Mouse (Mus musculus) midbrain, embryonic 12.5 days (tissue): Measurements from ENCODE around the gene Kif23. TPM values are rescaled to one million over a fixed set of nuclear protein-coding genes. Genes with fewer than 3 reads are reported as not detected.

ENCODE experiments used
- ATAC-seq: fragments of 200-750 bp; cut with Nextera tagmentation; 2 replicates; pipeline ENCODE4 v1.8.0; 2017; ENCODE audit warnings: low read depth, moderate TSS enrichment, moderate library complexity; ENCODE audit not compliant: low FRiP score
- H3K27ac ChIP-seq: fragments of 300-500 bp; sonication (generic); replicated peaks from 2 replicates; pipeline ENCODE4 v1.5.1; 2016; ENCODE audit warnings: mild to moderate bottlenecking
- H3K27me3 ChIP-seq: fragments of 300-500 bp; sonication (generic); 2 replicates; pipeline ENCODE4 v1.6.1; 2016; ENCODE audit warnings: mild to moderate bottlenecking
- H3K36me3 ChIP-seq: fragments of 300-500 bp; sonication (generic); 2 replicates; pipeline ENCODE4 v1.6.1; 2016
- H3K4me1 ChIP-seq: fragments of 300-500 bp; sonication (generic); 2 replicates; pipeline ENCODE4 v1.6.1; 2016
- H3K4me2 ChIP-seq: fragments of 300-500 bp; sonication (generic); replicated peaks from 2 replicates; pipeline ENCODE4 v1.6.1; 2016; ENCODE audit warnings: mild to moderate bottlenecking, moderate library complexity
- H3K4me3 ChIP-seq: fragments of 300-500 bp; sonication (generic); 2 replicates; pipeline ENCODE4 v1.5.1; 2016; ENCODE audit warnings: mild to moderate bottlenecking
- H3K9ac ChIP-seq: fragments of 300-500 bp; sonication (generic); replicated peaks from 2 replicates; pipeline ENCODE4 v1.6.1; 2016; ENCODE audit warnings: mild to moderate bottlenecking, moderate library complexity
- H3K9me3 ChIP-seq: fragments of 300-500 bp; sonication (generic); 2 replicates; pipeline ENCODE4 v1.6.1; 2016; ENCODE audit warnings: mild to moderate bottlenecking
- WGBS: fragments of 180-500 bp; shearing (Covaris S2); methylation state at CpG from one replicate; pipeline ENCODE4 v1.1.7; 2016; 5-methylcytosine and 5-hydroxymethylcytosine counted together
- polyA plus RNA-seq: library from polyadenylated mRNA; unstranded; fragments of >200 nt; fragmentation: Nextera tagmentation; extraction: Ambion mirVana; gene quantifications from 2 replicates; pipeline ENCODE4 v1.2.1, GENCODE M21; 2016

Kif23 gene
- polyA plus RNA-seq, 1 experiment from 2014 or later: 90.2 TPM

DNA sequence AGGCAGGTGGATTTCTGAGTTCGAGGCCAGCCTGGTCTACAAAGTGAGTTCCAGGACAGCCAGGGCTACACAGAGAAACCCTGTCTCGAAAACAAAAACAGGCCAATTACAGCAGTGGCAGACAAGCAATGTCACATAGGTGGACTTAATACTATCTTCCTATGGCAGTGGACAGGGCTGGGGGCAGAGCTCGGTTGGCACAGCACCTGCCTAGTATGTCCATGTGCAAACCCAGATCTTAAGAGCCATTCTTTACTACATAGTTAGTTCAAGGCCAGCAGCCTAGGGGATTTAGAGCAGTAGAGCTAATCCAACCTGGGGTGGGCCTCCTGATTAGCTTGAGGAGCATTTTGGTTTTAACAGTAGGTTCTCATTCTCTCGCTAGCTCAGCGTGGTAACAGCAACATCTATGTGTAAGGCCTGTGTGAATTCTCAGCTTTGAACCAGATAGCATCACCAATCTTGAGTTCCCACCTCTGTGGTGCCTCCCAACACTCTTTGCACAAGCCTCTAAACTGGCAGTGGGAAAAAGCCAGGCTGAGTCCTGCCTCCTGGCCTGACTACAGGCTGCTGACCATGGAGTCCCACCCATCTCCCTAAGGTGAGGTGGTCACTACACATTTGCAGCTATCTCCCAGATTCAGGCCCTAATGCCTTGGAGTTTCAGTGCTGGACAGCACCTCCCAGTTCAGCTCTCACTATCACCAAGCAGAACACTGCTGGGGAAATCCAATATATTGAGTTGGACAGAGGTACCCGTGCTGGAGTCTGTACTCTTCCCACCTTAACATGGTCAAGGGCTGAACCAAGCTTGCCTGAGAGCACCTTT lies 35.1 kb downstream of the Kif23 start:
- no peaks in the 10 kb centered on the region for H3K27me3 ChIP-seq
- ATAC-seq: no peak
- H3K4me3 ChIP-seq: no peak overlapping the region
- H3K9me3 ChIP-seq: no peaks in the 10 kb centered on the region
- H3K4me1 ChIP-seq: peaks cover 18% of the 10 kb centered on the region
- H3K36me3 ChIP-seq: peaks cover 26% of the 10 kb centered on the region
- no peak overlapping the region for H3K4me2 ChIP-seq
- WGBS: 53% methylated on average over 6 of the region's 6 CpGs
- H3K27ac ChIP-seq: no peak overlapping the region
- H3K9ac ChIP-seq: no peak overlapping the region

DNA sequence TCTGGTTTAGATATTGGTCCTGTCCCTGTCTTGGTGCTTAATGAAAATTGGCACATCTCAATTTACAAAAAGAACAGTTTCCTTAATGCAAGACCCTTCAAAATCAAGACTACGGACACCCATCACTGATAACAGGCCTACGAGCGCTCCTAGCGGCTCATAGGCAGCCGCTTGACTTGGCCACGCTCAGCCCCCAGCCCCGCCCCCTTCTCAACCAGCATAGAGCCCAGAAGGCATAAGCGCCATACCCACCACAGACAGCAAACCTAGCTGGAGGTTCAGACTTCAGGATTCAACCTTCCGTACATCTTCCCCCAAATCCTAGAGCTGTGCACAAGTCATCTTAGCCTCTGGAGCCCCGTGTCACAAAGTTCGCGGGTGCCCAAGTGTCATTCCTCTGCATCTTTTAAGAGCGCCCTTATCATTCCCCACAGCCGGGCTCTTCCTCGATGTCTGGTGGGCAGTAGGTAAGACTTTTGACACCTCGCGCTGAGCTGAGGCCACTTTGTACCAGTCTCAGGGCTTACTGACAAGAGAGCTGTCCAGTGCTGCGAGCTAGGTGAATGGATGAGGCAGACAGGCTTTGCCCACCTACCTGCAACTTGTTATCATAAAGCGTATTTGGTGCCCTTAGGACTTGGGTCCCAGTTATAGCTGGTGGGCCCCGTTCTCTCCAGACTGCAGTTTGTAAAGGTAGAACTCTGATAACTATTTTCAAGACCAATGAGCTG lies 35.9 kb downstream of the Kif23 start:
- Histone ChIP-seq H3K27me3 (no peaks in the 10 kb centered on the region), H3K9me3 (no peaks in the 10 kb centered on the region), H3K27ac (no peak overlapping the region), H3K4me3 (no peak overlapping the region), H3K9ac (no peak overlapping the region), H3K36me3 (peaks cover 26% of the 10 kb centered on the region), H3K4me1 (peaks cover 18% of the 10 kb centered on the region), H3K4me2 (no peak overlapping the region)
- 49% methylated on average over 20 of the region's 20 CpGs for WGBS
- no peak for ATAC-seq

DNA sequence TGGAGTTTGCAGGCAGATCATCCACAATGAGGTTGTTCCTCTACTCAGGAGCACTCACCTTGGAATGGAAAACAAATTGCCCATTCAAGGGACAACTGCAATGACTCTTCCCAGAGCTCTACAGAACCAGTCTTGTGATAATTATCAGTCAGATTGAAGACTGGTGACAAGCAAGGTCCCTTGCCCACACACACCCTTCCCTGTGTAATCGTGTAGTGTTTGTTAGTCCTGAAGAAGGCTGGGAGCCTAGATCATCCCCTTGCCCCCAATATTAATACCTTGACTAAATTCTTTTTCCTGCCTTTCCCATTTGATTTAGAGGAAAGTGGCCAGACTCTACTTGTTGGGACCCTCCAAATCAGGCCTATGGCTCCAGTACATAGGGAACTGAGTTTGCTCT lies 36.9 kb downstream of the Kif23 start:
- Histone ChIP-seq H3K36me3 (peaks cover 26% of the 10 kb centered on the region), H3K9ac (no peak overlapping the region), H3K4me2 (no peak overlapping the region), H3K4me1 (peaks cover 13% of the 10 kb centered on the region), H3K27ac (no peak overlapping the region), H3K4me3 (no peak overlapping the region), H3K27me3 (no peaks in the 10 kb centered on the region), H3K9me3 (no peaks in the 10 kb centered on the region)
- ATAC-seq: no peak
- WGBS: 96% methylated on average over 1 of the region's 1 CpGs

DNA sequence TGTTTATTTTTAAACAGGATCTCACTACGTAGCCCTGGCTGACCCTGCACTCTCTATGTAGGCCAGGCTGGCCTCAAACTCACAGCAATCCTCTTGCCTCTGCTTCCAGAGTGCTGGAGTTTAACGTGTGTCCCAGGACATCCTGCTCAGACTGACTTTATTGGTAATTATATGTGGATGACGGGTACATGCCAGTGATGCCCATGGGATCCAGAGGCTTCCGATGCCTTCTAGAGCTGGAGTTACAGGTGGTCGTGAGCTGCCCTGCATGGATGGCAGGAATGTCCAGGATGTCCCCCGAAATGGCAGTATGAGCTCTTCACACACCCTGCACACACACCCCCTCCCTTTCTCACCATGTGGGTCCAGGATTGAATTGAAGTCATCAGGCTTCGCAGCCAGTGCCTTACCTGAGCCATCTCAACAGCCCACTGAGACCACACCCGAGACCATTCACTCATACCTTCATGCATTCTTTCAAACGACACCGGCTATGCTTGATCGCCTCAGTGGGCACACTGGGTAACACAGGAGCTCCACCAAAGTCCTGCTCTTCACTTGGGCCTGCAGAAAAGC lies 37.7 kb downstream of the Kif23 start:
- no peak overlapping the region for H3K27ac ChIP-seq
- H3K9me3 ChIP-seq: no peaks in the 10 kb centered on the region
- H3K4me1 ChIP-seq: peaks cover 13% of the 10 kb centered on the region
- H3K9ac ChIP-seq: no peak overlapping the region
- H3K4me2 ChIP-seq: no peak overlapping the region
- no peak overlapping the region for H3K4me3 ChIP-seq
- 91% methylated on average over 11 of the region's 11 CpGs for WGBS
- no peak for ATAC-seq
- H3K36me3 ChIP-seq: peaks cover 26% of the 10 kb centered on the region
- H3K27me3 ChIP-seq: no peaks in the 10 kb centered on the region

DNA sequence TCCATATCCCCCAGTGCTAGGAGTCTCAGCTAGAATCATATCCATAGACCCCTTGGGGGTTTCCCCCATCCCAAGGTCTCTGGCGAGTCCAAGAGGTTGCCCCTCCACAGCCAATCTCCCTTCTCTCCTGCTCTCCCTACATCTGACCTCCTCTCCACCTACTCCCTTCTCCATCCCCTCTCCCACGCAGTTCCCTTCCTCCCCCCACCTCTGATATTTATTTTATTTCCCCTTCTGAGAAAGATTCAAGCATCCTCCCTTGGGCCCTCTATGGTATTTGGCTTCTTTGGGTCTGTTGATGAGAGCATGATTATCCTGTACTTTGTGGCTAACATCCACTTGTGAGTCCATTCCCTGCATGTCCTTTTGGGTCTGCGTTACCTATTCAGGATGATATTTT lies 38.2 kb downstream of the Kif23 start:
- 83% methylated on average over 3 of the region's 3 CpGs for WGBS
- peaks cover 26% of the 10 kb centered on the region for H3K36me3 ChIP-seq
- H3K9me3 ChIP-seq: no peaks in the 10 kb centered on the region
- ATAC-seq: no peak
- H3K4me2 ChIP-seq: no peak overlapping the region
- no peak overlapping the region for H3K27ac ChIP-seq
- H3K9ac ChIP-seq: no peak overlapping the region
- H3K27me3 ChIP-seq: no peaks in the 10 kb centered on the region
- peaks cover 10% of the 10 kb centered on the region for H3K4me1 ChIP-seq
- H3K4me3 ChIP-seq: no peak overlapping the region

DNA sequence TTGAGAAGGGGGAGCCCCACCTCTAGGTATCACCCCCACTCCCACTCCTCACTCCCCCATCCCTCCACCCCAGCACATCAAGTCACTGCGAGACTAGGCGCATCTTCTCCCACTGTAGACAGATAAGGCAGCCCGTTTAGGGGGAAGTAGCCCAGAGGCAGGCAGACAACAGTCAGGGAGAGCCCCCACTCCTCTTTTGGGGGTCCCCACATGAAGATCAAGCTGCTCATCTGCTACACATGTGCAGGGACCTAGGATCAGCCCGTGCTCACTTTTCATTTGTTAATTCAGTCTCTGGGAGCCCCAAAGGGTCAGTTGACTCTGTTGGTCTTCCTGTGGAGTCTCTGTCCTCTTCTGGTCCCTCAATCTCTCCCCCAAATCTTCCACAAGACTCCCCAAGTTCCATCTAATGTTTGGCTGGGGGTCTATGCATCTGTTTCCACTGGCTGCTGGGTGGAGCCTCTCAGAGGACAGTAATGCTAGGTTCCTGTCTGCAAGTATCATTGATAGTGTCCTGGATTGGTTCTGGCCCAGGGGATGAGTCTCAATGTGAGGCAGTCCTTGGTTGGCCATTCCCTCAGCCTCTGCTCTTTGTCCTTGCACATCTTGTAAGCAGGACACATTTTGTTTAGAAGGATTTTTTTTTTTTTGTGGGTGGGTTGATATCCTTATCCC lies 38.8 kb downstream of the Kif23 start:
- Histone ChIP-seq H3K27me3 (no peaks in the 10 kb centered on the region), H3K4me1 (peaks cover 4% of the 10 kb centered on the region), H3K9me3 (no peaks in the 10 kb centered on the region), H3K36me3 (peaks cover 20% of the 10 kb centered on the region), H3K27ac (no peak overlapping the region), H3K4me3 (no peak overlapping the region), H3K4me2 (no peak overlapping the region), H3K9ac (no peak overlapping the region)
- ATAC-seq: no peak
- WGBS: 94% methylated on average over 4 of the region's 4 CpGs

DNA sequence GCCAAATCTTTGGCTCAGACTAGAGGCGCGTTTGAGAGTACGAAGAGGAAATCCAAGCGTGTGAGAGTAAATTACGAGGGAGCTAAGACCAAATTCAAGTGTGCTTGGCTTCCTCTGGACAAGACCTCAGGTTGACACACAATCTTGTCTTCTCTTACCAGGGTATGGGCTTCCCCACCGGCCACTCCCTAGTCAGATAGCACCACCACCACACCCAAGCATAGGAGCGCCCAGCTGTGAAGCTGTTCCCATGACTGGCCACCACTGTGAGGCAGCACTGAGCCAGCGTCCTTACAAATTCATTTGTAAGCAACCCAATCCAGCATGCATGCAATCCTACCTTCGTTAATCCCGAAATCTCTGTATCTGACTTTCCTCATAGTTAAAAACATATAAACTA lies 39.7 kb downstream of the Kif23 start:
- Histone ChIP-seq H3K4me3 (no peak overlapping the region), H3K4me2 (no peak overlapping the region), H3K9me3 (no peaks in the 10 kb centered on the region), H3K4me1 (peaks cover 7% of the 10 kb centered on the region), H3K9ac (no peak overlapping the region), H3K36me3 (peaks cover 11% of the 10 kb centered on the region), H3K27me3 (peaks cover 3% of the 10 kb centered on the region; the same call in 1 of the 2 replicates), H3K27ac (no peak overlapping the region)
- ATAC-seq: no peak
- 66% methylated on average over 10 of the region's 10 CpGs for WGBS

DNA sequence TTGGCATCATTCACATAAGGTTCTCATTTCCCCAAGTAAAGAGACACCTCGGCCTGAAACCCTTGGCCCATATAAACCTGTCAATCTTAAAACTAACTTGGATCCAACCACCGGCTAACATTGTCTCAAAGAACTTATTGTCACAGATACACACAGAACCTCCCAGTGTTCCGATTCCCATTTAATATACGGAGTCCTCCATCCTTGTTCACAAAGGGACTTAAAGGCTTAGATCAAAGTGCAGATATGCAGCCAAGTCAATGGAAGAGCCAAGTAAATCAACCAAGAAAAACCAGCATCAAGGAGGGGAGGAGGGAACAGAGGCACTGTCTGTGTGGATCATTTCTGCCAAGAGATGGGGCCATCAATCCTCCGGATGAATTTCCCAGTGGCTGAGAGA lies 41.0 kb downstream of the Kif23 start:
- WGBS: 79% methylated on average over 5 of the region's 5 CpGs
- H3K4me2 ChIP-seq: no peak overlapping the region

DNA sequence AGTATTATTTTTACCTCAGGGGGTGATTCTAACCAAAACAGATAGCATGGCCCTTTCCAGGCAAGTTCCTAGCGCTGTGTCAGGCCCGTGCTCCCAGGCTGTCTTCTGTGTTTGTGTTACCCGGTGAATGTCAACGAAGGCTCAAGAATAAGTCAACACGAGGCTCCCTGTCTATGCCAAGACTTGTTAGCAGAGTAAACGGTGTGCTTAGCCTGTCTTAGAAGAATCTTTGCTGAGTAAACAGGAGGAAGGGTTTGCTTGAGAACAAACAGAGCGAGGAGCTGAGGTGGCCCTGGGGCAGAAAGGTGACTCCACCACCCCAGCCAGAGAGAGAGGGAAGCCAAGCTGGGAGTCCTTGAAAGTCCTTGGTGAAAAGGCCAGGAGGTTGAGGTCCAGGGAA lies 42.4 kb downstream of the Kif23 start:
- Histone ChIP-seq H3K36me3 (no peaks in the 10 kb centered on the region), H3K27me3 (peaks cover 24% of the 10 kb centered on the region), H3K9ac (no peak overlapping the region), H3K4me1 (peaks cover 16% of the 10 kb centered on the region), H3K4me2 (no peak overlapping the region), H3K4me3 (no peak overlapping the region), H3K9me3 (no peaks in the 10 kb centered on the region), H3K27ac (no peak overlapping the region)
- ATAC-seq: no peak
- WGBS: 58% methylated on average over 7 of the region's 7 CpGs

More for the DNA sequence above, 41.0 kb downstream of the Kif23 start:
- peaks cover 13% of the 10 kb centered on the region for H3K4me1 ChIP-seq
- H3K27me3 ChIP-seq: peaks cover 14% of the 10 kb centered on the region
- no peak overlapping the region for H3K4me3 ChIP-seq
- H3K27ac ChIP-seq: no peak overlapping the region
- no peaks in the 10 kb centered on the region for H3K9me3 ChIP-seq
- ATAC-seq: no peak
- H3K9ac ChIP-seq: no peak overlapping the region
- H3K36me3 ChIP-seq: no peaks in the 10 kb centered on the region

DNA sequence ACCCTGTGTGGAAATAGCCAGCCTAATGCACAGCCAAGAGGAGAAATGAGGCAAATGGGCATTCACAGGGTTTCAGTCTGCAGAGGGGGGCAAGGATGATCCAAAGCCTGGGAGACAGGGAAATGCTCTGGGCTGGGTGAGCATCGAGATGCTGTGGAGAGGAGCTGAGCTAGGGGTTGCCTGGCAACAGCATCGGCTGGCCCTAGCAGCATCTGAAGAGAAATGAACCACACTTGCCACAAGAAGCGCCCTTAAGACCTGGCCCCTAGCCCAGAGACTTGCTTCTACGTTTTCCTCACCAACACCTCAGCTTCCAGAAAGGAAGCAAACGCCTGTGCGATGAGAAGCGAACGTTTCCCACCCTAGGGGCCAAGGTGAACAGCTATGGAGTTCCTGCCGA lies 44.1 kb downstream of the Kif23 start:
- H3K27me3 ChIP-seq: peaks cover 31% of the 10 kb centered on the region

DNA sequence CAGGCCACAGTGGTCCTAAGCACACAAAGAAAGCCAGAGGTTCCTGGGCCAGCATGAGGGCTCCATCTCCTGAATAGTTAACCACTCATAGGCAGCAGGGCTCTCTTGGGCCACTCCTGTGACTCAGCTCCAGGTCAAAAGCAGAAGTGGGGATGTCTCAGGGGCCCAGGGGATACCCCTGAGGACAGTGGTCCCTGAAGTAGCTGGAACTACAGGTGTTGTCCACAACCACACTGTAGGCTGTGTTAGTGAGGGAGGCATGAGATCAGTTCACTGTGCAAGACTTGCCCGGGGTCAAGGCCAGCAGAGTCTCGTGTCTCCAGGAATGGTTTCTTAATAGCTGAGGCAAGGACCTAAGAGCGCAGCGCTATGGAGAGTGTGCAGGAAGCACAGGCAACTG lies 45.0 kb downstream of the Kif23 start:
- Histone ChIP-seq H3K4me2 (no peak overlapping the region), H3K4me1 (peaks cover 18% of the 10 kb centered on the region), H3K9ac (no peak overlapping the region), H3K4me3 (no peak overlapping the region), H3K27ac (no peak overlapping the region), H3K27me3 (peaks cover 34% of the 10 kb centered on the region), H3K9me3 (no peaks in the 10 kb centered on the region), H3K36me3 (no peaks in the 10 kb centered on the region)
- ATAC-seq: no peak
- WGBS: 89% methylated on average over 4 of the region's 4 CpGs

More for the DNA sequence above, 44.1 kb downstream of the Kif23 start:
- no peaks in the 10 kb centered on the region for H3K9me3 ChIP-seq
- H3K4me1 ChIP-seq: peaks cover 18% of the 10 kb centered on the region
- no peak overlapping the region for H3K27ac ChIP-seq
- H3K36me3 ChIP-seq: no peaks in the 10 kb centered on the region
- WGBS: 54% methylated on average over 9 of the region's 9 CpGs
- peak overlapping the region; percentile 16; the same call in 1 of the 2 replicates for H3K9ac ChIP-seq
- no peak for ATAC-seq
- H3K4me2 ChIP-seq: no peak overlapping the region
- no peak overlapping the region for H3K4me3 ChIP-seq
